Mouse (Mus musculus) CH12.LX (cell line): ENCODE results near the gene Ass1.

Source experiments
- CTCF ChIP-seq, 2 experiments: IDR thresholded peaks in 1 of 2; conservative IDR thresholded peaks in 1 of 2; 2 replicates each; pipeline ENCODE4 v1.5.1; 2011 to 2012; ENCODE audit warnings: low read depth in 2 of 2, low read length in 2 of 2, improper control_type of control experiment in 1 of 2, inconsistent platforms in 1 of 2, mild to moderate bottlenecking in 1 of 2, moderate library complexity in 1 of 2
- HCFC1 ChIP-seq: IDR thresholded peaks from 2 replicates; pipeline ENCODE4 v1.6.1; 2012; ENCODE audit warnings: low read depth, mild to moderate bottlenecking, inconsistent platforms, low read length, improper control_type of control experiment
- MAFK ChIP-seq: IDR thresholded peaks from 2 replicates; pipeline ENCODE4 v1.6.1; 2011; ENCODE audit warnings: low read length, improper control_type of control experiment; ENCODE audit not compliant: insufficient replicate concordance
- MXI1 ChIP-seq: IDR thresholded peaks from 2 replicates; pipeline ENCODE4 v1.6.1; 2011; ENCODE audit warnings: mild to moderate bottlenecking, low read depth, low read length, improper control_type of control experiment
- POLR2A ChIP-seq: IDR thresholded peaks from 2 replicates; pipeline ENCODE4 v1.6.1; 2011; ENCODE audit warnings: low read depth, mild to moderate bottlenecking, improper control_type of control experiment, low read length
- POLR2AphosphoS2 ChIP-seq: IDR thresholded peaks from 2 replicates; pipeline ENCODE4 v1.6.1; 2011; ENCODE audit warnings: low read depth, low read length, improper control_type of control experiment
- SIN3A ChIP-seq: IDR thresholded peaks from 2 replicates; pipeline ENCODE4 v1.6.1; 2012; ENCODE audit warnings: low read length, improper control_type of control experiment, inconsistent platforms
- SMC3 ChIP-seq: IDR thresholded peaks from 2 replicates; pipeline ENCODE4 v1.6.1; 2011; ENCODE audit warnings: low read depth, low read length, improper control_type of control experiment
- TCF12 ChIP-seq: IDR thresholded peaks from 2 replicates; pipeline ENCODE4 v1.6.1; 2014; ENCODE audit warnings: low read depth, mild to moderate bottlenecking, inconsistent platforms, low read length, improper control_type of control experiment
- ZMIZ1 ChIP-seq: IDR thresholded peaks from 2 replicates; pipeline ENCODE4 v1.6.1; 2012; ENCODE audit warnings: low read depth, mild to moderate bottlenecking, inconsistent platforms, low read length, improper control_type of control experiment
- ZNF384 ChIP-seq: IDR thresholded peaks from 2 replicates; pipeline ENCODE4 v1.6.1; 2012; ENCODE audit warnings: low read depth, low read length, improper control_type of control experiment, inconsistent platforms

GRCm38 (mm10) chr2:31497635-31498034 is 27.6 kb downstream of the Ass1 start:
- no peak for TF ChIP-seq SIN3A
- TF ChIP-seq MAFK: no peak
- TF ChIP-seq CTCF (conservative IDR thresholded peaks at IDR 0.05 in 1 of 2, IDR thresholded peaks at IDR 0.05 in 1 of 2; ENCODE audit: low read depth in 2 of 2, low read length in 2 of 2): no peak
- no peak for TF ChIP-seq POLR2A
- TF ChIP-seq MXI1: no peak
- TF ChIP-seq POLR2AphosphoS2: no peak
- TF ChIP-seq SMC3: no peak
- TF ChIP-seq ZMIZ1: no peak
- TF ChIP-seq ZNF384: no peak
- TF ChIP-seq HCFC1: no peak
- no peak for TF ChIP-seq TCF12
